Mouse (Mus musculus): ENCODE results near the gene Cyp2u1. TPM values are rescaled to one million over a fixed set of nuclear protein-coding genes. Genes with fewer than 3 reads are reported as not detected.

Cyp2u1 gene
- total and polyA plus RNA-seq, 2 experiments from 2014 or later = 21.4 to 47.2 TPM

DNA sequence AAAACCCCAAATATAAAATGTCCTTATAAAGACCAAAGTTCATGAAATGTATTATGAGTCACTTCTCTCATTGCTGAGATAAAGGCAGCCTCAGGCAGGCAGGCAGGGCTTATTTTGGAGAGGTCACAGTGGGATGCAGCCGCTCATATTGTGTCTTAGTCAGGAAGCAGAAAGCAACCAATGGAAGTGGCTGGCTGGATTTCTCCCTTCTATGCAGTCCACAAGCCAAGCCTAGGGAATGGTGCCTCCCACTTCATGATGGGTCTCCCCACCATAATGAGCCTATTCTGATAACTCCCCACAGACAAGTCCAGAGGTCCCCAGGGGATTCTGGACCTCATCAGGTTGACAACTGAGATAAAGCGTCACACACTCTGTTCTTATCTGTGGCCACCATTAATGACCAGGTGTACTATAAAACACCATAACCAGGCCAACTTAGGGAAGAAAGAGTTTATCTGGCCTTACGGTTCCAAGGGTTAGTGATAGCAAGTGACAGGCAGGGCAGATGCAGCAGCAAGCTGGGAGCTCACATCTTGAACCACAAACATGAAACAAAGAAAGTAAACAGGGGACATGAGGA is 47.5 kb downstream of the Cyp2u1 start:
- WGBS = 62% methylated on average over 3 of the region's 3 CpGs
- Histone ChIP-seq H3K9ac (replicated peaks; ENCODE audit: low read depth, low read length) (no peak overlapping the region), H3K9me3 (replicated peaks; ENCODE audit: control insufficient read depth, low read length) (no peaks in the 10 kb centered on the region), H3K27me3 (ENCODE audit: control insufficient read depth, insufficient read depth, low read length) (no peaks in the 10 kb centered on the region), H3K4me3 (ENCODE audit: low read depth, low read length) (no peak overlapping the region), H3K4me2 (ENCODE audit: low read depth, low read length) (no peak overlapping the region), H3K36me3 (replicated peaks; ENCODE audit: control insufficient read depth, insufficient read depth, low read length) (peaks cover 3% of the 10 kb centered on the region; the same call in 1 of the 2 replicates), H3K4me1 (ENCODE audit: control insufficient read depth, insufficient read depth) (peaks cover 43% of the 10 kb centered on the region), H3K27ac (ENCODE audit: low read depth) (no peak overlapping the region)
- TF ChIP-seq CTCF (IDR thresholded peaks at IDR 0.05; ENCODE audit: low read depth) (no peak), EP300 (IDR thresholded peaks at IDR 0.05; ENCODE audit: low read depth) (no peak)
- DNase-seq (ENCODE audit: low spot score) (no peak), ATAC-seq (ENCODE audit: insufficient read depth, low read depth) (no peak)

DNA sequence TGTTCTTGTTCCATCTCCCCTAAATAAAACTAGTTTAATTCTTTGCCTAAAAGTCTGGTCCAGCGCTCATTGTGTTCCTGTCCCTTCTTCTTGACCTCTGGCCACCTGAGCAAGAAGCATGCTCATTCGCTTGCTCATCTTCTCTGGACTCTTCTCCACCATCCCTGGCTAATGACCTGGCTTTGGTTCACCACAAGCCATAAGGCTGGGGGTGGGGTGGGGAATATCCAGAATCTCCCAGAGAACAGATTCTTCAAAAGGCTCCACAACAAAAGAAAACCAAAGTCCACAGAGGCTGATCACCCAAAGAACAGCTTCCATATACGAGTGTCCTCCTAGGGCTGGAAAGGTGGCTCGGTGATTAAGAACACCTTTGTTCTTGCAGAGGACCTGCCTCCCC is 48.0 kb downstream of the Cyp2u1 start:
- ATAC-seq (ENCODE audit: insufficient read depth, low read depth) = no peak
- no peak for DNase-seq (ENCODE audit: low spot score)
- Histone ChIP-seq H3K27ac (ENCODE audit: low read depth) (no peak overlapping the region), H3K9ac (replicated peaks; ENCODE audit: low read depth, low read length) (no peak overlapping the region), H3K4me3 (ENCODE audit: low read depth, low read length) (no peak overlapping the region), H3K4me1 (ENCODE audit: control insufficient read depth, insufficient read depth) (peaks cover 44% of the 10 kb centered on the region), H3K9me3 (replicated peaks; ENCODE audit: control insufficient read depth, low read length) (no peaks in the 10 kb centered on the region), H3K36me3 (replicated peaks; ENCODE audit: control insufficient read depth, insufficient read depth, low read length) (no peaks in the 10 kb centered on the region), H3K4me2 (ENCODE audit: low read depth, low read length) (no peak overlapping the region), H3K27me3 (ENCODE audit: control insufficient read depth, insufficient read depth, low read length) (no peaks in the 10 kb centered on the region)
- TF ChIP-seq CTCF (IDR thresholded peaks at IDR 0.05; ENCODE audit: low read depth) (no peak), EP300 (IDR thresholded peaks at IDR 0.05; ENCODE audit: low read depth) (no peak)
- WGBS = 96% methylated on average over 4 of the region's 4 CpGs

DNA sequence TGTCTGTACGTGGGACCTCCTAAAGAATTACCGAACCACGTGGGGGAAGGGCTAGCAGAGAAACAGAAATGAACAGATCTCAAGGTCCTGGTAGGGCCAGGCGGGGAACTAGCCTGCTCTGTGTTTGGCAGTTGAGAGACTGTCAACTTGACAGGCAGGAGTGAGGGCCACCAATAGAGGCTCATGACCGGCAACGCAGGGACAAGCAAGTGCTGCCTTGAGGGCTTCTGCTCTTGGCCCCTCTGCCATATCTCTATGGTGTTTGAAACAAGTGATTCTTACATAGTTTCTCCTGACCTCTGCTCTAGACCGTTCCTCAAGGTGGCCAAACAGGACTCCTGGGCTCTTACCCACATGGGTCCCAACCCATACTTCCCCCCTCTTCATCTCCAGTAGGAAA is 51.4 kb downstream of the Cyp2u1 start:
- 56% methylated on average over 7 of the region's 7 CpGs for WGBS
- no peak overlapping the region for H3K27ac ChIP-seq (ENCODE audit: low read depth)
- H3K4me3 ChIP-seq (ENCODE audit: low read depth, low read length) = no peak overlapping the region
- ATAC-seq (ENCODE audit: insufficient read depth, low read depth) = peak; percentile 39; the same call in 1 of the 2 replicates
- TF ChIP-seq CTCF (IDR thresholded peaks at IDR 0.05; ENCODE audit: low read depth) (no peak), EP300 (IDR thresholded peaks at IDR 0.05; ENCODE audit: low read depth) (no peak)
- H3K4me2 ChIP-seq (ENCODE audit: low read depth, low read length) = no peak overlapping the region
- peak; percentile 24 for DNase-seq (ENCODE audit: low spot score)
- H3K9me3 ChIP-seq (replicated peaks; ENCODE audit: control insufficient read depth, low read length) = no peaks in the 10 kb centered on the region
- H3K9ac ChIP-seq (replicated peaks; ENCODE audit: low read depth, low read length) = no peak overlapping the region
- H3K4me1 ChIP-seq (ENCODE audit: control insufficient read depth, insufficient read depth) = peaks cover 35% of the 10 kb centered on the region
- H3K36me3 ChIP-seq (replicated peaks; ENCODE audit: control insufficient read depth, insufficient read depth, low read length) = peaks cover 23% of the 10 kb centered on the region
- no peaks in the 10 kb centered on the region for H3K27me3 ChIP-seq (ENCODE audit: control insufficient read depth, insufficient read depth, low read length)

DNA sequence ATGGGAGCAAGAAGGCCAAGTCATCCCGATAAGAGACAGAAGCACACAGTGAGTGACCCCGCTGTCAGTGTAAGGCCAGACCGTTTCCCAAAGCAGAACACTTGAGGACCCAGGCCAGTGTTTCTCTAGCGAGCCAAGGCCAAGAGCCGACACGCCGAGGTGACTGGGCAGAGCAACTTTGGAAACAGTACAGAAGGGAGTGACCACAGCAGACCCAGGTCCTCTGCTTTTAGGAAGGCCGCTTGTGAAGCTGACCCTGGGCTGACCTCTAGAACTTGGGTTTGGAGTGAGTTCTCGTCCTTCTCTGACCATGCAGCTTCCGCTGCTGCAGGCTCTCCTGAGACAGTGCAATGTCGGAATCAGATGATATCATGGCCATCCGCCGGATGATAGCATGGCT is 52.0 kb downstream of the Cyp2u1 start:
- no peak overlapping the region for H3K4me3 ChIP-seq (ENCODE audit: low read depth, low read length)
- no peak for DNase-seq (ENCODE audit: low spot score)
- H3K4me2 ChIP-seq (ENCODE audit: low read depth, low read length) = no peak overlapping the region
- H3K36me3 ChIP-seq (replicated peaks; ENCODE audit: control insufficient read depth, insufficient read depth, low read length) = peaks cover 23% of the 10 kb centered on the region
- TF ChIP-seq EP300 (IDR thresholded peaks at IDR 0.05; ENCODE audit: low read depth) (no peak), CTCF (IDR thresholded peaks at IDR 0.05; ENCODE audit: low read depth) (no peak)
- no peaks in the 10 kb centered on the region for H3K27me3 ChIP-seq (ENCODE audit: control insufficient read depth, insufficient read depth, low read length)
- 0 out of 2 replicates have a peak overlapping the region, but pooled peaks have one; percentile 30 for H3K9ac ChIP-seq (replicated peaks; ENCODE audit: low read depth, low read length)
- 43% methylated on average over 13 of the region's 13 CpGs for WGBS
- no peak for ATAC-seq (ENCODE audit: insufficient read depth, low read depth)
- no peaks in the 10 kb centered on the region for H3K9me3 ChIP-seq (replicated peaks; ENCODE audit: control insufficient read depth, low read length)
- H3K27ac ChIP-seq (ENCODE audit: low read depth) = peak overlapping the region; percentile 46
- peaks cover 36% of the 10 kb centered on the region for H3K4me1 ChIP-seq (ENCODE audit: control insufficient read depth, insufficient read depth)

DNA sequence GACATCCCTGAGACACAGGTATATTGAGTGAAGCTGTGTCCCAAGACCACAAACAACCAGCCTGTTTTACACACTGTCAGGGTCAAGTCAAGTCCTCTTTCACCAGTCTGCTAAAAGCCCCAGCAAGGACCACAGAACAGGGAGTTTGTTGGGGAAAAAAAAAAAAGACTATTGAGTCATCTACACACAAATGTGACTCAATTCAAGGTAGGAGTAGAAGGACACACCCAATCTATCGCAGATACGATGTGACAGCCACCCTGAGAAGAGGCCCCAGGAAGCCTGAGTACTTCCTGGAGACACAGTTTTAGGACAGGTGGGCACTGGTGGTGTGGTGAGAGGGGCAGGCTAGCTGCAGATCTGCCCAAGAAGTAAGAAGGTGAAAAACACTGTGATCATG is 52.7 kb downstream of the Cyp2u1 start:
- Histone ChIP-seq H3K27me3 (ENCODE audit: control insufficient read depth, insufficient read depth, low read length) (no peaks in the 10 kb centered on the region), H3K4me1 (ENCODE audit: control insufficient read depth, insufficient read depth) (peaks cover 32% of the 10 kb centered on the region), H3K4me2 (ENCODE audit: low read depth, low read length) (no peak overlapping the region), H3K9ac (replicated peaks; ENCODE audit: low read depth, low read length) (0 out of 2 replicates have a peak overlapping the region, but pooled peaks have one; percentile 30), H3K9me3 (replicated peaks; ENCODE audit: control insufficient read depth, low read length) (no peaks in the 10 kb centered on the region), H3K4me3 (ENCODE audit: low read depth, low read length) (no peak overlapping the region), H3K36me3 (replicated peaks; ENCODE audit: control insufficient read depth, insufficient read depth, low read length) (peaks cover 23% of the 10 kb centered on the region), H3K27ac (ENCODE audit: low read depth) (no peak overlapping the region)
- DNase-seq (ENCODE audit: low spot score) (no peak), ATAC-seq (ENCODE audit: insufficient read depth, low read depth) (no peak)
- WGBS = 82% methylated on average over 2 of the region's 2 CpGs
- TF ChIP-seq CTCF (IDR thresholded peaks at IDR 0.05; ENCODE audit: low read depth) (no peak), EP300 (IDR thresholded peaks at IDR 0.05; ENCODE audit: low read depth) (no peak)

DNA sequence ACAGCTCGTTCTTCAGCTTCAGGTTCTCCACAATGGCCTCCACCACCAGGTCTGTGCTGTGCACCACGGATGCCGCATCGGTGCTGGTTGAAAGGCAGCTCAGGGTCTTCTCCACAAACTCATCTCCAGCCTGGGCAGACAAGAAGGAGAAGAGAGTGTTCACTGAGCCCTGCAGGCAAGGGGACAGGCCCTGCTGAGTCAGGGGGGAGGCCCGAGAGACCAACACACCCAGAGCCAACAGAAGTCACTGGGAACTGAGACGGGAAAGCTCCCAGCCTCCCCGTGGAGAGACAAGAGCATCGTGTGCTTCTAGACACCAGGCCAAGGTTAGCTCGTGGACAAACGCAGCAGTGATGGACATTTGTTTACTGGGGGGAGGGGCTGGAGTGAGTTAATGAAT is 54.6 kb downstream of the Cyp2u1 start:
- TF ChIP-seq EP300 (IDR thresholded peaks at IDR 0.05; ENCODE audit: low read depth) = no peak
- no peak for TF ChIP-seq CTCF (IDR thresholded peaks at IDR 0.05; ENCODE audit: low read depth)
- no peaks in the 10 kb centered on the region for H3K27me3 ChIP-seq (ENCODE audit: control insufficient read depth, insufficient read depth, low read length)
- H3K4me1 ChIP-seq (ENCODE audit: control insufficient read depth, insufficient read depth) = peaks cover 31% of the 10 kb centered on the region
- H3K27ac ChIP-seq (ENCODE audit: low read depth) = no peak overlapping the region
- DNase-seq (ENCODE audit: low spot score) (no peak), ATAC-seq (ENCODE audit: insufficient read depth, low read depth) (no peak)
- H3K4me3 ChIP-seq (ENCODE audit: low read depth, low read length) = no peak overlapping the region
- H3K9ac ChIP-seq (replicated peaks; ENCODE audit: low read depth, low read length) = no peak overlapping the region
- peaks cover 30% of the 10 kb centered on the region for H3K36me3 ChIP-seq (replicated peaks; ENCODE audit: control insufficient read depth, insufficient read depth, low read length)
- 81% methylated on average over 10 of the region's 10 CpGs for WGBS
- no peak overlapping the region for H3K4me2 ChIP-seq (ENCODE audit: low read depth, low read length)
- no peaks in the 10 kb centered on the region for H3K9me3 ChIP-seq (replicated peaks; ENCODE audit: control insufficient read depth, low read length)
